Mouse (Mus musculus) forebrain, embryonic 13.5 days (tissue): ENCODE data around the gene Gm48552. TPM values are rescaled to one million over a fixed set of nuclear protein-coding genes. Genes with fewer than 3 reads are reported as not detected.

Source experiments
- ATAC-seq: fragments of 200-750 bp; cut with Nextera tagmentation; 2 replicates; pipeline ENCODE4 v1.8.0; 2017
- H3K27ac ChIP-seq: fragments of 300-500 bp; sonication (generic); 2 replicates; pipeline ENCODE4 v1.5.1; 2015; ENCODE audit warnings: inconsistent platforms, mild to moderate bottlenecking, moderate library complexity
- H3K27me3 ChIP-seq: fragments of 300-500 bp; sonication (generic); 2 replicates; pipeline ENCODE4 v1.6.1; 2015; ENCODE audit warnings: mild to moderate bottlenecking, inconsistent platforms
- H3K36me3 ChIP-seq: fragments of 300-500 bp; sonication (generic); 2 replicates; pipeline ENCODE4 v1.6.1; 2015; ENCODE audit warnings: mild to moderate bottlenecking, inconsistent platforms; ENCODE audit not compliant: poor library complexity, severe bottlenecking
- H3K4me1 ChIP-seq: fragments of 300-500 bp; sonication (generic); 2 replicates; pipeline ENCODE4 v1.6.1; 2015; ENCODE audit warnings: inconsistent platforms
- H3K4me2 ChIP-seq: fragments of 300-500 bp; sonication (generic); 2 replicates; pipeline ENCODE4 v1.6.1; 2015; ENCODE audit warnings: inconsistent platforms, mild to moderate bottlenecking, moderate library complexity
- H3K4me3 ChIP-seq: fragments of 300-500 bp; sonication (generic); 2 replicates; pipeline ENCODE4 v1.5.1; 2015; ENCODE audit warnings: mild to moderate bottlenecking, inconsistent platforms
- H3K9ac ChIP-seq: fragments of 300-500 bp; sonication (generic); 2 replicates; pipeline ENCODE4 v1.6.1; 2015; ENCODE audit warnings: mild to moderate bottlenecking, inconsistent platforms
- H3K9me3 ChIP-seq: fragments of 300-500 bp; sonication (generic); replicated peaks from 2 replicates; pipeline ENCODE4 v1.6.1; 2016; ENCODE audit warnings: inconsistent platforms
- WGBS: fragments of 180-500 bp; shearing (Covaris S2); methylation state at CpG from one replicate; pipeline ENCODE4 v1.1.7; 2015; 5-methylcytosine and 5-hydroxymethylcytosine counted together
- polyA plus RNA-seq: library from polyadenylated mRNA; unstranded; fragments of >200 nt; fragmentation: Nextera tagmentation; extraction: Ambion mirVana; gene quantifications from 2 replicates; pipeline ENCODE4 v1.2.1, GENCODE M21; 2015

Gene Gm48552
- polyA plus RNA-seq, 1 experiment from 2014 or later = 2.3 TPM

GRCm38 (mm10) chr10:81392781-81393185 lies 4.0 kb downstream of the Gm48552 start, which contains the start of gene Smim24:
Gene Smim24, plus strand, starts transcription at chr10:81393051.
- Histone ChIP-seq H3K9ac (peak within 1 kb of the TSS; percentile 38), H3K27ac (no peak within 1 kb of the TSS), H3K4me1 (peaks cover 18% of the 10 kb centered on the region), H3K4me2 (peak within 1 kb of the TSS; percentile 43), H3K27me3 (no peaks in the 10 kb centered on the region), H3K36me3 (peaks cover 33% of the 10 kb centered on the region), H3K4me3 (peak within 1 kb of the TSS; percentile 12), H3K9me3 (no peaks in the 10 kb centered on the region)
- WGBS = 70% methylated on average over 14 of the region's 14 CpGs
- no peak for ATAC-seq

- no peaks in the 10 kb centered on the region for H3K9me3 ChIP-seq
- no peak for ATAC-seq
- H3K4me3 ChIP-seq = peak overlapping the region; percentile 12
- H3K27ac ChIP-seq = no peak overlapping the region
- peak overlapping the region; percentile 38; the same call in 1 of the 2 replicates for H3K9ac ChIP-seq
- H3K4me1 ChIP-seq = peaks cover 18% of the 10 kb centered on the region
- peak overlapping the region; percentile 43 for H3K4me2 ChIP-seq
- peaks cover 26% of the 10 kb centered on the region for H3K36me3 ChIP-seq
- WGBS = 8% methylated on average over 19 of the region's 19 CpGs
- no peaks in the 10 kb centered on the region for H3K27me3 ChIP-seq
Measured at GRCm38 (mm10) chr10:81393456-81394063, 4.8 kb downstream of the Gm48552 start.

GRCm38 (mm10) chr10:81395127-81395526 lies 6.3 kb downstream of the Gm48552 start:
- no peaks in the 10 kb centered on the region for H3K9me3 ChIP-seq
- no peak overlapping the region for H3K9ac ChIP-seq
- no peaks in the 10 kb centered on the region for H3K27me3 ChIP-seq
- 13% methylated on average over 5 of the region's 5 CpGs for WGBS
- H3K4me2 ChIP-seq = no peak overlapping the region
- peaks cover 33% of the 10 kb centered on the region for H3K36me3 ChIP-seq
- ATAC-seq = peak; percentile 28; the same call in 1 of the 2 replicates
- H3K4me3 ChIP-seq = no peak overlapping the region
- H3K4me1 ChIP-seq = peaks cover 21% of the 10 kb centered on the region
- H3K27ac ChIP-seq = no peak overlapping the region

GRCm38 (mm10) chr10:81395865-81396264 lies 7.1 kb downstream of the Gm48552 start:
- Histone ChIP-seq H3K27me3 (no peaks in the 10 kb centered on the region), H3K9me3 (no peaks in the 10 kb centered on the region), H3K9ac (no peak overlapping the region), H3K4me3 (no peak overlapping the region), H3K4me1 (peaks cover 27% of the 10 kb centered on the region), H3K36me3 (peaks cover 35% of the 10 kb centered on the region), H3K27ac (0 out of 2 replicates have a peak overlapping the region, but pooled peaks have one; percentile 21), H3K4me2 (no peak overlapping the region)
- 87% methylated on average over 4 of the region's 4 CpGs for WGBS
- ATAC-seq = no peak

GRCm38 (mm10) chr10:81396749-81397148 lies 7.9 kb downstream of the Gm48552 start:
- no peak overlapping the region for H3K4me2 ChIP-seq
- ATAC-seq = no peak
- peaks cover 26% of the 10 kb centered on the region for H3K36me3 ChIP-seq
- H3K4me1 ChIP-seq = peaks cover 36% of the 10 kb centered on the region
- H3K9me3 ChIP-seq = no peaks in the 10 kb centered on the region
- no peak overlapping the region for H3K4me3 ChIP-seq
- 63% methylated on average over 5 of the region's 5 CpGs for WGBS
- H3K27ac ChIP-seq = no peak overlapping the region
- no peaks in the 10 kb centered on the region for H3K27me3 ChIP-seq
- H3K9ac ChIP-seq = 0 out of 2 replicates have a peak overlapping the region, but pooled peaks have one; percentile 2

GRCm38 (mm10) chr10:81399296-81399695 lies 10.5 kb downstream of the Gm48552 start:
- no peak for ATAC-seq
- Histone ChIP-seq H3K27me3 (peaks cover 3% of the 10 kb centered on the region), H3K4me2 (no peak overlapping the region), H3K4me3 (no peak overlapping the region), H3K9ac (no peak overlapping the region), H3K36me3 (peaks cover 31% of the 10 kb centered on the region), H3K9me3 (no peaks in the 10 kb centered on the region), H3K27ac (no peak overlapping the region), H3K4me1 (peaks cover 44% of the 10 kb centered on the region)
- WGBS = 73% methylated on average over 5 of the region's 5 CpGs

GRCm38 (mm10) chr10:81399798-81400308 lies 11.0 kb downstream of the Gm48552 start:
- Histone ChIP-seq H3K4me3 (no peak overlapping the region), H3K27ac (no peak overlapping the region; the same call in 1 of the 2 replicates), H3K4me1 (peaks cover 44% of the 10 kb centered on the region), H3K4me2 (peak overlapping the region; percentile 35), H3K36me3 (peaks cover 37% of the 10 kb centered on the region), H3K9me3 (no peaks in the 10 kb centered on the region), H3K9ac (peak overlapping the region; percentile 19; the same call in 1 of the 2 replicates), H3K27me3 (peaks cover 9% of the 10 kb centered on the region)
- ATAC-seq = no peak
- WGBS = 84% methylated on average over 18 of the region's 18 CpGs

GRCm38 (mm10) chr10:81400371-81401204 lies 11.8 kb downstream of the Gm48552 start:
- Histone ChIP-seq H3K4me2 (peak overlapping the region; percentile 35), H3K27me3 (peaks cover 11% of the 10 kb centered on the region), H3K9me3 (no peaks in the 10 kb centered on the region), H3K36me3 (peaks cover 44% of the 10 kb centered on the region), H3K9ac (peak overlapping the region; percentile 35; the same call in 1 of the 2 replicates), H3K27ac (peak overlapping the region; percentile 68), H3K4me1 (peaks cover 44% of the 10 kb centered on the region), H3K4me3 (peak overlapping the region; percentile 10; the same call in 1 of the 2 replicates)
- ATAC-seq = no peak
- 44% methylated on average over 22 of the region's 22 CpGs for WGBS

- peak; percentile 12 for ATAC-seq
- H3K4me1 ChIP-seq = peaks cover 44% of the 10 kb centered on the region
- H3K9me3 ChIP-seq = no peaks in the 10 kb centered on the region
- peaks cover 50% of the 10 kb centered on the region for H3K36me3 ChIP-seq
- WGBS = 38% methylated on average over 10 of the region's 10 CpGs
- peak overlapping the region; percentile 68 for H3K27ac ChIP-seq
- H3K27me3 ChIP-seq = peaks cover 15% of the 10 kb centered on the region
- no peak overlapping the region for H3K4me3 ChIP-seq
- H3K4me2 ChIP-seq = peak overlapping the region; percentile 35
- no peak overlapping the region for H3K9ac ChIP-seq
Measured at GRCm38 (mm10) chr10:81401205-81401520, 12.4 kb downstream of the Gm48552 start.

GRCm38 (mm10) chr10:81401521-81402226 lies 12.9 kb downstream of the Gm48552 start:
- H3K27ac ChIP-seq = peak overlapping the region; percentile 68
- H3K27me3 ChIP-seq = peaks cover 20% of the 10 kb centered on the region
- no peaks in the 10 kb centered on the region for H3K9me3 ChIP-seq
- peaks cover 55% of the 10 kb centered on the region for H3K36me3 ChIP-seq
- H3K9ac ChIP-seq = peak overlapping the region; percentile 58
- H3K4me3 ChIP-seq = 0 out of 2 replicates have a peak overlapping the region, but pooled peaks have one; percentile 3
- peaks cover 47% of the 10 kb centered on the region for H3K4me1 ChIP-seq
- WGBS = 3% methylated on average over 18 of the region's 18 CpGs
- H3K4me2 ChIP-seq = peak overlapping the region; percentile 41
- ATAC-seq = peak; percentile 75

- WGBS = 19% methylated on average over 7 of the region's 7 CpGs
- no peak for ATAC-seq
- peak overlapping the region; percentile 68 for H3K27ac ChIP-seq
- H3K9me3 ChIP-seq = no peaks in the 10 kb centered on the region
- peak overlapping the region; percentile 58 for H3K9ac ChIP-seq
- peak overlapping the region; percentile 41 for H3K4me2 ChIP-seq
- peaks cover 60% of the 10 kb centered on the region for H3K36me3 ChIP-seq
- H3K4me3 ChIP-seq = 0 out of 2 replicates have a peak overlapping the region, but pooled peaks have one; percentile 3
- peaks cover 53% of the 10 kb centered on the region for H3K4me1 ChIP-seq
- peaks cover 26% of the 10 kb centered on the region for H3K27me3 ChIP-seq
Measured at GRCm38 (mm10) chr10:81402227-81402765, 13.5 kb downstream of the Gm48552 start.
